Mouse (Mus musculus): ENCODE measurements around the gene Spred3.

- no peak for TF ChIP-seq GATA1 (IDR thresholded peaks at IDR 0.05; ENCODE audit: low read length)
- TF ChIP-seq TAL1 (IDR thresholded peaks at IDR 0.05; ENCODE audit: low read length), result no peak
Measured at GRCm38 (mm10) chr7:29154018-29154720, 16.0 kb downstream of the Spred3 start.
